Mouse (Mus musculus): ENCODE measurements at regions not wholly inside any gene's neighbourhood (a gene's known extent, or its start where the extent isn't known, plus 50 kb on each side); places are given as distances from the start of the nearest gene placed in this dataset.

- H3K4me2 ChIP-seq = no peak overlapping the region
- no peaks in the 10 kb centered on the region for H3K9me3 ChIP-seq (replicated peaks)
- H3K4me3 ChIP-seq = no peak overlapping the region
- H3K36me3 ChIP-seq = no peaks in the 10 kb centered on the region
- no peaks in the 10 kb centered on the region for H3K4me1 ChIP-seq (replicated peaks)
- H3K27ac ChIP-seq (ENCODE audit: poor library complexity, severe bottlenecking) = no peak overlapping the region
- no peak overlapping the region for H3K9ac ChIP-seq
- WGBS = 55% methylated on average over 10 of the region's 10 CpGs
- no peak for ATAC-seq (ENCODE audit: insufficient number of reproducible peaks, low FRiP score)
- H3K27me3 ChIP-seq (replicated peaks) = no peaks in the 10 kb centered on the region
Measured at GRCm38 (mm10) chr7:118042914-118043313, 73.1 kb downstream of the Rps15a start.

GRCm38 (mm10) chr7:118039862-118040261, 76.1 kb downstream of the Rps15a start:
- Histone ChIP-seq H3K9me3 (replicated peaks) (no peaks in the 10 kb centered on the region), H3K27ac (ENCODE audit: poor library complexity, severe bottlenecking) (no peak overlapping the region), H3K4me2 (no peak overlapping the region), H3K4me1 (replicated peaks) (no peaks in the 10 kb centered on the region), H3K27me3 (replicated peaks) (no peaks in the 10 kb centered on the region), H3K4me3 (no peak overlapping the region), H3K9ac (no peak overlapping the region), H3K36me3 (no peaks in the 10 kb centered on the region)
- 81% methylated on average over 4 of the region's 4 CpGs for WGBS
- ATAC-seq (ENCODE audit: insufficient number of reproducible peaks, low FRiP score) = no peak

GRCm38 (mm10) chr7:118037062-118037461, 78.9 kb downstream of the Rps15a start:
- WGBS = 53% methylated on average over 3 of the region's 3 CpGs
- Histone ChIP-seq H3K4me1 (replicated peaks) (no peaks in the 10 kb centered on the region), H3K9ac (no peak overlapping the region), H3K27ac (ENCODE audit: poor library complexity, severe bottlenecking) (no peak overlapping the region), H3K4me3 (no peak overlapping the region), H3K36me3 (no peaks in the 10 kb centered on the region), H3K27me3 (replicated peaks) (no peaks in the 10 kb centered on the region), H3K4me2 (no peak overlapping the region), H3K9me3 (replicated peaks) (no peaks in the 10 kb centered on the region)
- ATAC-seq (ENCODE audit: insufficient number of reproducible peaks, low FRiP score) = no peak

- Histone ChIP-seq H3K4me2 (peak overlapping the region; percentile 25; the same call in 1 of the 2 replicates), H3K36me3 (no peaks in the 10 kb centered on the region), H3K27me3 (replicated peaks) (no peaks in the 10 kb centered on the region), H3K4me1 (replicated peaks) (peaks cover 8% of the 10 kb centered on the region; the same call in 1 of the 2 replicates), H3K27ac (ENCODE audit: poor library complexity, severe bottlenecking) (no peak overlapping the region), H3K9ac (no peak overlapping the region), H3K4me3 (no peak overlapping the region), H3K9me3 (replicated peaks) (0 out of 2 replicates have a peak, but pooled peaks cover 2% of the 10 kb centered on the region)
- no peak for ATAC-seq (ENCODE audit: insufficient number of reproducible peaks, low FRiP score)
- 11% methylated on average over 10 of the region's 10 CpGs for WGBS
Measured at GRCm38 (mm10) chr7:118026106-118026526, 89.9 kb downstream of the Rps15a start.

- H3K4me3 ChIP-seq = no peak overlapping the region
- no peaks in the 10 kb centered on the region for H3K4me1 ChIP-seq (replicated peaks)
- ATAC-seq (ENCODE audit: insufficient number of reproducible peaks, low FRiP score) = no peak
- H3K9me3 ChIP-seq (replicated peaks) = no peaks in the 10 kb centered on the region
- no peak overlapping the region for H3K9ac ChIP-seq
- no peaks in the 10 kb centered on the region for H3K36me3 ChIP-seq
- H3K27ac ChIP-seq (ENCODE audit: poor library complexity, severe bottlenecking) = no peak overlapping the region
- no peaks in the 10 kb centered on the region for H3K27me3 ChIP-seq (replicated peaks)
- 79% methylated on average over 7 of the region's 7 CpGs for WGBS
- no peak overlapping the region for H3K4me2 ChIP-seq
Measured at GRCm38 (mm10) chr7:118004620-118005019, 111.4 kb downstream of the Rps15a start.

- H3K9me3 ChIP-seq (replicated peaks) = no peaks in the 10 kb centered on the region
- H3K27ac ChIP-seq (ENCODE audit: poor library complexity, severe bottlenecking) = no peak overlapping the region
- H3K4me1 ChIP-seq (replicated peaks) = no peaks in the 10 kb centered on the region
- H3K27me3 ChIP-seq (replicated peaks) = no peaks in the 10 kb centered on the region
- WGBS = 62% methylated on average over 3 of the region's 3 CpGs
- H3K4me3 ChIP-seq = no peak overlapping the region
- no peak for ATAC-seq (ENCODE audit: insufficient number of reproducible peaks, low FRiP score)
- no peak overlapping the region for H3K4me2 ChIP-seq
- H3K9ac ChIP-seq = no peak overlapping the region
- no peaks in the 10 kb centered on the region for H3K36me3 ChIP-seq
Measured at GRCm38 (mm10) chr7:118001881-118002280, 114.1 kb downstream of the Rps15a start.

GRCm38 (mm10) chr7:118001121-118001520, 114.9 kb downstream of the Rps15a start:
- WGBS = 4% methylated on average over 4 of the region's 4 CpGs
- ATAC-seq (ENCODE audit: insufficient number of reproducible peaks, low FRiP score) = no peak
- Histone ChIP-seq H3K4me3 (no peak overlapping the region), H3K9me3 (replicated peaks) (no peaks in the 10 kb centered on the region), H3K4me1 (replicated peaks) (no peaks in the 10 kb centered on the region), H3K27ac (ENCODE audit: poor library complexity, severe bottlenecking) (no peak overlapping the region), H3K9ac (no peak overlapping the region), H3K27me3 (replicated peaks) (no peaks in the 10 kb centered on the region), H3K4me2 (no peak overlapping the region), H3K36me3 (no peaks in the 10 kb centered on the region)

GRCm38 (mm10) chr7:117982177-117982576, 133.8 kb downstream of the Rps15a start:
- ATAC-seq (ENCODE audit: insufficient number of reproducible peaks, low FRiP score) = no peak
- no peaks in the 10 kb centered on the region for H3K36me3 ChIP-seq
- no peak overlapping the region for H3K4me3 ChIP-seq
- no peak overlapping the region for H3K27ac ChIP-seq (ENCODE audit: poor library complexity, severe bottlenecking)
- H3K4me2 ChIP-seq = no peak overlapping the region
- H3K9me3 ChIP-seq (replicated peaks) = no peaks in the 10 kb centered on the region
- no peak overlapping the region for H3K9ac ChIP-seq
- H3K27me3 ChIP-seq (replicated peaks) = no peaks in the 10 kb centered on the region
- H3K4me1 ChIP-seq (replicated peaks) = no peaks in the 10 kb centered on the region
- whole genome bisulfite sequencing = 69% methylated on average over 4 of the region's 4 CpGs

- Histone ChIP-seq H3K27ac (ENCODE audit: poor library complexity, severe bottlenecking) (no peak overlapping the region; the same call in 1 of the 2 replicates), H3K4me3 (no peak overlapping the region), H3K9me3 (replicated peaks) (0 out of 2 replicates have a peak, but pooled peaks cover 3% of the 10 kb centered on the region), H3K36me3 (no peaks in the 10 kb centered on the region), H3K4me2 (no peak overlapping the region), H3K4me1 (replicated peaks) (no peaks in the 10 kb centered on the region), H3K9ac (no peak overlapping the region), H3K27me3 (replicated peaks) (no peaks in the 10 kb centered on the region)
- 15% methylated on average over 1 of the region's 1 CpGs for WGBS
- ATAC-seq (ENCODE audit: insufficient number of reproducible peaks, low FRiP score) = no peak
Measured at GRCm38 (mm10) chr7:117971176-117971575, 144.8 kb downstream of the Rps15a start.

- 83% methylated on average over 3 of the region's 3 CpGs for WGBS
Measured at GRCm38 (mm10) chr7:117943435-117943834, 172.6 kb downstream of the Rps15a start.

GRCm38 (mm10) chr7:117939618-117940017, 176.4 kb downstream of the Rps15a start:
- 74% methylated on average over 7 of the region's 7 CpGs for WGBS
- no peak overlapping the region for H3K4me3 ChIP-seq
- no peak overlapping the region for H3K9ac ChIP-seq
- H3K27me3 ChIP-seq (replicated peaks) = no peaks in the 10 kb centered on the region
- no peak overlapping the region for H3K4me2 ChIP-seq
- H3K4me1 ChIP-seq (replicated peaks) = no peaks in the 10 kb centered on the region
- H3K9me3 ChIP-seq (replicated peaks) = no peaks in the 10 kb centered on the region
- no peak overlapping the region for H3K27ac ChIP-seq (ENCODE audit: poor library complexity, severe bottlenecking)
- no peak for ATAC-seq (ENCODE audit: insufficient number of reproducible peaks, low FRiP score)
- no peaks in the 10 kb centered on the region for H3K36me3 ChIP-seq

More at GRCm38 (mm10) chr7:117943435-117943834, 172.6 kb downstream of the Rps15a start:
- no peak for ATAC-seq (ENCODE audit: insufficient number of reproducible peaks, low FRiP score)
- Histone ChIP-seq H3K4me3 (no peak overlapping the region), H3K4me1 (replicated peaks) (no peaks in the 10 kb centered on the region), H3K27ac (ENCODE audit: poor library complexity, severe bottlenecking) (no peak overlapping the region), H3K27me3 (replicated peaks) (no peaks in the 10 kb centered on the region), H3K9me3 (replicated peaks) (no peaks in the 10 kb centered on the region), H3K9ac (no peak overlapping the region), H3K4me2 (no peak overlapping the region), H3K36me3 (no peaks in the 10 kb centered on the region)

GRCm38 (mm10) chr7:117934908-117935307, 181.1 kb downstream of the Rps15a start:
- H3K9me3 ChIP-seq (replicated peaks) = no peaks in the 10 kb centered on the region
- H3K4me3 ChIP-seq = no peak overlapping the region
- no peaks in the 10 kb centered on the region for H3K4me1 ChIP-seq (replicated peaks)
- WGBS = 74% methylated on average over 3 of the region's 3 CpGs
- no peaks in the 10 kb centered on the region for H3K36me3 ChIP-seq
- H3K9ac ChIP-seq = no peak overlapping the region
- no peak overlapping the region for H3K27ac ChIP-seq (ENCODE audit: poor library complexity, severe bottlenecking)
- no peak overlapping the region for H3K4me2 ChIP-seq
- H3K27me3 ChIP-seq (replicated peaks) = no peaks in the 10 kb centered on the region
- ATAC-seq (ENCODE audit: insufficient number of reproducible peaks, low FRiP score) = no peak

Measured in heart, embryonic 12.5 days (tissue).